Mouse (Mus musculus) stomach, embryonic 16.5 days (tissue): Measurements from ENCODE around the gene 1300017J02Rik. TPM values are rescaled to one million over a fixed set of nuclear protein-coding genes. Genes with fewer than 3 reads are reported as not detected.
A peak's percentile ranks its signal among the peaks of the same experiment; 100 is the strongest.

Experiments
- ATAC-seq: fragments of 200-750 bp; cut with Nextera tagmentation; 2 replicates; pipeline ENCODE4 v1.8.0; 2017; ENCODE audit warnings: moderate number of reproducible peaks, moderate TSS enrichment; ENCODE audit not compliant: insufficient read depth, low FRiP score
- H3K27ac ChIP-seq: fragments of 300-500 bp; sonication (generic); 2 replicates; pipeline ENCODE4 v1.5.1; 2014; ENCODE audit warnings: low read length
- H3K27me3 ChIP-seq: fragments of 300-500 bp; sonication (generic); 2 replicates; pipeline ENCODE4 v1.6.1; 2014; ENCODE audit warnings: low read length, control low read depth, mixed read lengths; ENCODE audit not compliant: control insufficient read depth, insufficient read depth
- H3K36me3 ChIP-seq: fragments of 300-500 bp; sonication (generic); 2 replicates; pipeline ENCODE4 v1.6.1; 2014; ENCODE audit warnings: low read length; ENCODE audit not compliant: control insufficient read depth, insufficient read depth
- H3K4me1 ChIP-seq: fragments of 300-500 bp; sonication (generic); 2 replicates; pipeline ENCODE4 v1.6.1; 2014; ENCODE audit warnings: low read length, control low read depth, mixed read lengths; ENCODE audit not compliant: control insufficient read depth, insufficient read depth
- H3K4me2 ChIP-seq: fragments of 300-500 bp; sonication (generic); 2 replicates; pipeline ENCODE4 v1.6.1; 2014; ENCODE audit warnings: low read depth, low read length, mixed read lengths
- H3K4me3 ChIP-seq: fragments of 300-500 bp; sonication (generic); replicated peaks from 2 replicates; pipeline ENCODE4 v1.5.1; 2014; ENCODE audit warnings: mild to moderate bottlenecking, low read length
- H3K9ac ChIP-seq: fragments of 300-500 bp; sonication (generic); 2 replicates; pipeline ENCODE4 v1.6.1; 2014; ENCODE audit warnings: low read length
- H3K9me3 ChIP-seq: fragments of 300-500 bp; sonication (generic); replicated peaks from 2 replicates; pipeline ENCODE4 v1.6.1; 2016; ENCODE audit warnings: low read length, control low read depth; ENCODE audit not compliant: control insufficient read depth
- WGBS: fragments of 180-500 bp; shearing (Covaris S2); extraction: QIAGEN DNeasy Blood & Tissue Kit; methylation state at CpG from one replicate; pipeline ENCODE4 v1.1.7; 2014; 5-methylcytosine and 5-hydroxymethylcytosine counted together
- polyA plus RNA-seq: library from polyadenylated mRNA; unstranded; fragments of >200 nt; fragmentation: Nextera tagmentation; extraction: Ambion mirVana; gene quantifications from 2 replicates; pipeline ENCODE4 v1.2.1, GENCODE M21; 2015

Gene 1300017J02Rik
- polyA plus RNA-seq, 1 experiment from 2014 or later: 4.4 TPM

- Histone ChIP-seq H3K4me1 (no peaks in the 10 kb centered on the region), H3K9me3 (no peaks in the 10 kb centered on the region), H3K9ac (no peak overlapping the region), H3K4me2 (no peak overlapping the region), H3K36me3 (no peaks in the 10 kb centered on the region), H3K27ac (no peak overlapping the region), H3K4me3 (no peak overlapping the region), H3K27me3 (no peaks in the 10 kb centered on the region)
- no peak for ATAC-seq
- WGBS: 80% methylated on average over 8 of the region's 8 CpGs
These were observed 58.2 kb downstream of the 1300017J02Rik start for GRCm38 (mm10) chr9:103246526-103247168.

- H3K27me3 ChIP-seq: no peaks in the 10 kb centered on the region
- no peak for ATAC-seq
These were observed 61.2 kb downstream of the 1300017J02Rik start for GRCm38 (mm10) chr9:103243640-103244039.

GRCm38 (mm10) chr9:103241206-103241605, 63.7 kb downstream of the 1300017J02Rik start:
- no peak overlapping the region for H3K4me3 ChIP-seq
- H3K9ac ChIP-seq: no peak overlapping the region
- no peaks in the 10 kb centered on the region for H3K9me3 ChIP-seq
- no peaks in the 10 kb centered on the region for H3K36me3 ChIP-seq
- H3K27ac ChIP-seq: no peak overlapping the region
- ATAC-seq: no peak
- H3K4me2 ChIP-seq: no peak overlapping the region
- 72% methylated on average over 2 of the region's 2 CpGs for WGBS
- H3K27me3 ChIP-seq: no peaks in the 10 kb centered on the region
- no peaks in the 10 kb centered on the region for H3K4me1 ChIP-seq

More at GRCm38 (mm10) chr9:103243640-103244039, 61.2 kb downstream of the 1300017J02Rik start:
- Histone ChIP-seq H3K4me3 (no peak overlapping the region), H3K4me1 (no peaks in the 10 kb centered on the region), H3K36me3 (no peaks in the 10 kb centered on the region), H3K9ac (no peak overlapping the region), H3K27ac (no peak overlapping the region), H3K4me2 (no peak overlapping the region), H3K9me3 (no peaks in the 10 kb centered on the region)
- WGBS: 88% methylated on average over 4 of the region's 4 CpGs

GRCm38 (mm10) chr9:103239471-103239870, 65.4 kb downstream of the 1300017J02Rik start:
- H3K9ac ChIP-seq: no peak overlapping the region
- H3K4me1 ChIP-seq: peaks cover 4% of the 10 kb centered on the region; the same call in 1 of the 2 replicates
- no peaks in the 10 kb centered on the region for H3K36me3 ChIP-seq
- H3K27me3 ChIP-seq: no peaks in the 10 kb centered on the region
- no peaks in the 10 kb centered on the region for H3K9me3 ChIP-seq
- H3K27ac ChIP-seq: no peak overlapping the region
- no peak overlapping the region for H3K4me2 ChIP-seq
- WGBS: 89% methylated on average over 6 of the region's 6 CpGs
- ATAC-seq: no peak
- H3K4me3 ChIP-seq: no peak overlapping the region

GRCm38 (mm10) chr9:103234565-103235165, 70.2 kb downstream of the 1300017J02Rik start:
- peak overlapping the region; percentile 10; the same call in 1 of the 2 replicates for H3K27ac ChIP-seq
- 49% methylated on average over 7 of the region's 7 CpGs for WGBS
- no peaks in the 10 kb centered on the region for H3K9me3 ChIP-seq

GRCm38 (mm10) chr9:103234059-103234458, 70.8 kb downstream of the 1300017J02Rik start:
- WGBS: 62% methylated on average over 7 of the region's 7 CpGs
- Histone ChIP-seq H3K4me1 (peaks cover 15% of the 10 kb centered on the region), H3K9ac (no peak overlapping the region), H3K4me3 (no peak overlapping the region), H3K9me3 (no peaks in the 10 kb centered on the region), H3K36me3 (no peaks in the 10 kb centered on the region), H3K4me2 (no peak overlapping the region), H3K27me3 (no peaks in the 10 kb centered on the region; the same call in 1 of the 2 replicates), H3K27ac (0 out of 2 replicates have a peak overlapping the region, but pooled peaks have one; percentile 35)
- no peak for ATAC-seq

More at GRCm38 (mm10) chr9:103234565-103235165, 70.2 kb downstream of the 1300017J02Rik start:
- Histone ChIP-seq H3K4me3 (no peak overlapping the region), H3K9ac (0 out of 2 replicates have a peak overlapping the region, but pooled peaks have one; percentile 5), H3K27me3 (no peaks in the 10 kb centered on the region), H3K4me2 (no peak overlapping the region), H3K36me3 (no peaks in the 10 kb centered on the region), H3K4me1 (peaks cover 15% of the 10 kb centered on the region)
- peak; percentile 53; the same call in 1 of the 2 replicates for ATAC-seq

GRCm38 (mm10) chr9:103233006-103233395, 71.9 kb downstream of the 1300017J02Rik start:
- H3K27me3 ChIP-seq: no peaks in the 10 kb centered on the region; the same call in 1 of the 2 replicates
- no peak overlapping the region for H3K27ac ChIP-seq
- no peaks in the 10 kb centered on the region for H3K9me3 ChIP-seq
- no peak overlapping the region for H3K9ac ChIP-seq
- H3K36me3 ChIP-seq: no peaks in the 10 kb centered on the region
- no peak overlapping the region for H3K4me3 ChIP-seq
- peaks cover 15% of the 10 kb centered on the region for H3K4me1 ChIP-seq
- no peak for ATAC-seq
- no peak overlapping the region for H3K4me2 ChIP-seq
- 61% methylated on average over 7 of the region's 7 CpGs for WGBS

GRCm38 (mm10) chr9:103232232-103233005, 72.5 kb downstream of the 1300017J02Rik start:
- no peak for ATAC-seq
- H3K27ac ChIP-seq: no peak overlapping the region
- H3K9ac ChIP-seq: no peak overlapping the region
- peaks cover 15% of the 10 kb centered on the region for H3K4me1 ChIP-seq
- H3K36me3 ChIP-seq: no peaks in the 10 kb centered on the region
- H3K4me3 ChIP-seq: no peak overlapping the region
- H3K4me2 ChIP-seq: no peak overlapping the region
- WGBS: 86% methylated on average over 7 of the region's 7 CpGs
- H3K9me3 ChIP-seq: no peaks in the 10 kb centered on the region
- H3K27me3 ChIP-seq: no peaks in the 10 kb centered on the region; the same call in 1 of the 2 replicates
